Mouse (Mus musculus) small intestine, adult 2 months (tissue): Measurements from ENCODE around the gene Tmem18.

Experiments used
- CTCF ChIP-seq: fragments of 200-500 bp; IDR thresholded peaks from 2 replicates; pipeline ENCODE4 v1.5.1; 2012; ENCODE audit warnings: low read depth, mild to moderate bottlenecking, control low read depth, inconsistent platforms, low read length, moderate library complexity, mixed read lengths; ENCODE audit not compliant: insufficient replicate concordance, insufficient read length; ENCODE audit errors: extremely low read depth
- POLR2A ChIP-seq: fragments of 200-500 bp; IDR thresholded peaks from 2 replicates; pipeline ENCODE4 v1.6.1; 2012; ENCODE audit warnings: low read depth, mild to moderate bottlenecking, control low read depth, inconsistent platforms, low read length, moderate library complexity

DNA sequence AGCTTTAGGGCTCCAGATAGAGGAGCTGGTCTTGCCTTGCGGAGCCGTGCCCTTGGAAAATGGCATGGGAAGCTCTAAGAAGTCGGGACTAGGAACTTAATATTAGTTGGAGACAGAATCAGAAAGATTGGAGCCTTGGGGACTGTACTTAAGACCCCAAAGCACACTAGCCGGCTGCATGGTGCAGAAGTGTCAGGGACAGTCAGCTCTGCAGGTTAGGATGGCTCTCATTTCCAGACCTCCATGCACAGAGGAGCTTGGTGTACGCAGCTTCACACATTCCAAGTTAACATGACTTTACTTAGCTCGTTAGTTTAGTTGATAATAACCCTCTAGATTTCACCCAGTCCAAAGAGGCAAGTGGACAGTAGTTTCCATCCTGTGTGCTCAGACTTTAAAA lies 637 bp downstream of the Tmem18 start:
- TF ChIP-seq CTCF = no peak
- TF ChIP-seq POLR2A = no peak
